Mouse (Mus musculus) neutrophil, adult 5-6 weeks (primary cell): ENCODE measurements around the gene Sdf2. TPM values are rescaled to one million over a fixed set of nuclear protein-coding genes. Genes with fewer than 3 reads are reported as not detected.
"Not testable (repeated sequence)": the region's sequence is repeated elsewhere in the genome, so short reads cannot be mapped to it uniquely, and the experiment has no call there.

Experiments
- ATAC-seq: fragments of 151-379, 151-347 bp; 2 replicates; pipeline ENCODE4 v1.8.0; 2017; ENCODE audit warnings: mild to moderate bottlenecking, moderate TSS enrichment; ENCODE audit not compliant: insufficient number of reproducible peaks, poor library complexity, low FRiP score, severe bottlenecking; ENCODE audit errors: extremely low read depth
- total RNA-seq: library from RNA; stranded (forward); fragments of 200-1000 nt; gene quantifications from 2 replicates; pipeline ENCODE4 v1.2.3, GENCODE M21; 2017

Sdf2 gene
- total RNA-seq, 1 experiment from 2014 or later: 40.2 TPM

GRCm38 (mm10) chr11:78260489-78261258 lies 15.1 kb downstream of the Sdf2 start:
- no peak for ATAC-seq

- ATAC-seq: peak; percentile 81
Measured at GRCm38 (mm10) chr11:78261380-78262352, 16.1 kb downstream of the Sdf2 start, which contains the start of gene 2610507B11Rik. Gene 2610507B11Rik (plus strand): TSS chr11:78261752.

- peak; percentile 35 for ATAC-seq
Measured at GRCm38 (mm10) chr11:78262550-78262949, 17.0 kb downstream of the Sdf2 start.

GRCm38 (mm10) chr11:78265571-78265970 lies 20.0 kb downstream of the Sdf2 start:
- ATAC-seq: no peak

- no peak for ATAC-seq
Measured at GRCm38 (mm10) chr11:78271986-78272385, 26.4 kb downstream of the Sdf2 start.

- no peak for ATAC-seq
Measured at GRCm38 (mm10) chr11:78275596-78275995, 30.1 kb downstream of the Sdf2 start.

GRCm38 (mm10) chr11:78276169-78276568 lies 30.6 kb downstream of the Sdf2 start:
- ATAC-seq: not testable (repeated sequence)

GRCm38 (mm10) chr11:78278853-78279252 lies 33.3 kb downstream of the Sdf2 start:
- no peak for ATAC-seq

GRCm38 (mm10) chr11:78279586-78279985 lies 34.0 kb downstream of the Sdf2 start:
- no peak for ATAC-seq

GRCm38 (mm10) chr11:78289146-78289763 lies 43.7 kb downstream of the Sdf2 start:
- no peak for ATAC-seq

GRCm38 (mm10) chr11:78290654-78291053 lies 45.1 kb downstream of the Sdf2 start, which contains the start of gene BC030499:
Gene BC030499 (plus strand): TSS chr11:78290841.
- no peak for ATAC-seq

- ATAC-seq: no peak
Measured at GRCm38 (mm10) chr11:78294585-78294984, 49.0 kb downstream of the Sdf2 start.

- ATAC-seq: no peak
Measured at GRCm38 (mm10) chr11:78300917-78301316, 55.4 kb downstream of the Sdf2 start.

GRCm38 (mm10) chr11:78301357-78302084 lies 56.0 kb downstream of the Sdf2 start, which contains the start of gene Spag5:
Gene Spag5 (plus strand): TSS chr11:78301529.
- ATAC-seq: peak; percentile 99

Other genes with a start within 250 kb of the Sdf2 start
- gene Dhrs13, start 213.5 kb upstream of the Sdf2 start, total RNA-seq: 0.61 and 1.2 TPM in 2 replicates
- gene Flot2, start 207.8 kb upstream of the Sdf2 start, total RNA-seq: 22.8 and 23.2 TPM in 2 replicates
- gene Eral1, start 165.4 kb upstream of the Sdf2 start, total RNA-seq: 12.8 and 14.9 TPM in 2 replicates
- 9.5 and 9.6 TPM in 2 replicates for gene Fam222b, start 151.1 kb upstream of the Sdf2 start, total RNA-seq
- gene Traf4, start 80.2 kb upstream of the Sdf2 start, total RNA-seq: 9.9 and 12.5 TPM in 2 replicates
- 14.1 and 16.1 TPM in 2 replicates for gene Nek8, start 69.1 kb upstream of the Sdf2 start, total RNA-seq
- 5.4 and 6.1 TPM in 2 replicates for gene Tlcd1, start 69.0 kb upstream of the Sdf2 start, total RNA-seq
- 1,363 and 1,388 TPM in 2 replicates for gene Rpl23a, start 62.2 kb upstream of the Sdf2 start, total RNA-seq
- gene Rab34, start 57.3 kb upstream of the Sdf2 start, total RNA-seq: not detected in 2 replicates
- gene Proca1, start 52.4 kb upstream of the Sdf2 start, total RNA-seq: 0.74 TPM in 1 of 2 replicates, not detected in the other
- 53.5 and 61.2 TPM in 2 replicates for gene Supt6, start 241 bp downstream of the Sdf2 start, total RNA-seq
- gene 2610507B11Rik, start 16.0 kb downstream of the Sdf2 start, total RNA-seq: 97.4 and 102 TPM in 2 replicates
- 4.1 and 4.8 TPM in 2 replicates for gene BC030499, start 45.1 kb downstream of the Sdf2 start, total RNA-seq
- 0.37 and 0.93 TPM in 2 replicates for gene Spag5, start 55.8 kb downstream of the Sdf2 start, total RNA-seq
- gene Aldoc, start 77.2 kb downstream of the Sdf2 start, total RNA-seq: 1.7 and 2.9 TPM in 2 replicates
- gene Pigs, start 82.7 kb downstream of the Sdf2 start, total RNA-seq: 17.2 and 21.1 TPM in 2 replicates
- gene Unc119, start 97.7 kb downstream of the Sdf2 start, total RNA-seq: 62.9 and 76.7 TPM in 2 replicates
- not detected in 2 replicates for gene Foxn1, start 140.8 kb downstream of the Sdf2 start, total RNA-seq
- 0.25 and 0.47 TPM in 2 replicates for gene Slc13a2, start 176.5 kb downstream of the Sdf2 start, total RNA-seq
- gene Slc46a1, start 220.0 kb downstream of the Sdf2 start, total RNA-seq: not detected in 2 replicates